Mouse (Mus musculus): ENCODE results near the gene Ttc30a2. TPM values are rescaled to one million over a fixed set of nuclear protein-coding genes. Genes with fewer than 3 reads are reported as not detected.

Ttc30a2 gene
- polyA plus RNA-seq, 1 experiment from 2014 or later, result 1.5 TPM

- Histone ChIP-seq H3K4me2 (replicated peaks) (peak overlapping the region; percentile 42), H3K9ac (no peak overlapping the region; the same call in 1 of the 2 replicates), H3K4me1 (replicated peaks; ENCODE audit: control insufficient read depth, insufficient read depth, low read length) (peaks cover 7% of the 10 kb centered on the region; the same call in 1 of the 2 replicates), H3K36me3 (replicated peaks; ENCODE audit: control insufficient read depth, insufficient read depth) (no peaks in the 10 kb centered on the region), H3K4me3 (replicated peaks; ENCODE audit: low read length) (no peak overlapping the region), H3K27me3 (ENCODE audit: control insufficient read depth, insufficient read depth, low read length) (no peaks in the 10 kb centered on the region), H3K27ac (no peak overlapping the region), H3K9me3 (ENCODE audit: control insufficient read depth, low read length) (no peaks in the 10 kb centered on the region)
- peak; percentile 68 for DNase-seq (ENCODE audit: low spot score)
- no peak for ATAC-seq (ENCODE audit: low FRiP score)
- 11% methylated on average over 14 of the region's 14 CpGs for WGBS
These were observed 13.5 kb downstream of the Ttc30a2 start for GRCm38 (mm10) chr2:75964512-75964911.

- Histone ChIP-seq H3K4me2 (replicated peaks) (peak overlapping the region; percentile 42), H3K36me3 (replicated peaks; ENCODE audit: control insufficient read depth, insufficient read depth) (no peaks in the 10 kb centered on the region), H3K9me3 (ENCODE audit: control insufficient read depth, low read length) (no peaks in the 10 kb centered on the region), H3K27ac (no peak overlapping the region), H3K4me1 (replicated peaks; ENCODE audit: control insufficient read depth, insufficient read depth, low read length) (peaks cover 12% of the 10 kb centered on the region; the same call in 1 of the 2 replicates), H3K4me3 (replicated peaks; ENCODE audit: low read length) (no peak overlapping the region), H3K27me3 (ENCODE audit: control insufficient read depth, insufficient read depth, low read length) (no peaks in the 10 kb centered on the region), H3K9ac (no peak overlapping the region; the same call in 1 of the 2 replicates)
- DNase-seq (ENCODE audit: low spot score) (no peak), ATAC-seq (ENCODE audit: low FRiP score) (no peak)
- 77% methylated on average over 5 of the region's 5 CpGs for WGBS
These were observed 13.9 kb downstream of the Ttc30a2 start for GRCm38 (mm10) chr2:75964051-75964450.

GRCm38 (mm10) chr2:75963211-75963840, 14.6 kb downstream of the Ttc30a2 start:
- H3K4me3 ChIP-seq (replicated peaks; ENCODE audit: low read length), result no peak overlapping the region
- no peaks in the 10 kb centered on the region for H3K27me3 ChIP-seq (ENCODE audit: control insufficient read depth, insufficient read depth, low read length)
- DNase-seq (ENCODE audit: low spot score) (no peak), ATAC-seq (ENCODE audit: low FRiP score) (no peak)
- no peak overlapping the region for H3K27ac ChIP-seq
- H3K9me3 ChIP-seq (ENCODE audit: control insufficient read depth, low read length), result no peaks in the 10 kb centered on the region
- 64% methylated on average over 10 of the region's 10 CpGs for WGBS
- H3K4me2 ChIP-seq (replicated peaks), result no peak overlapping the region
- H3K4me1 ChIP-seq (replicated peaks; ENCODE audit: control insufficient read depth, insufficient read depth, low read length), result peaks cover 12% of the 10 kb centered on the region; the same call in 1 of the 2 replicates
- no peaks in the 10 kb centered on the region for H3K36me3 ChIP-seq (replicated peaks; ENCODE audit: control insufficient read depth, insufficient read depth)
- no peak overlapping the region for H3K9ac ChIP-seq

GRCm38 (mm10) chr2:75960366-75961330, 17.3 kb downstream of the Ttc30a2 start:
- peaks cover 12% of the 10 kb centered on the region; the same call in 1 of the 2 replicates for H3K4me1 ChIP-seq (replicated peaks; ENCODE audit: control insufficient read depth, insufficient read depth, low read length)
- H3K27ac ChIP-seq, result peak overlapping the region; percentile 70
- H3K4me3 ChIP-seq (replicated peaks; ENCODE audit: low read length), result no peak overlapping the region
- DNase-seq (ENCODE audit: low spot score) (no peak), ATAC-seq (ENCODE audit: low FRiP score) (no peak)
- H3K4me2 ChIP-seq (replicated peaks), result peak overlapping the region; percentile 27
- no peaks in the 10 kb centered on the region for H3K27me3 ChIP-seq (ENCODE audit: control insufficient read depth, insufficient read depth, low read length)
- H3K9me3 ChIP-seq (ENCODE audit: control insufficient read depth, low read length), result no peaks in the 10 kb centered on the region
- H3K9ac ChIP-seq, result no peak overlapping the region
- H3K36me3 ChIP-seq (replicated peaks; ENCODE audit: control insufficient read depth, insufficient read depth), result no peaks in the 10 kb centered on the region
- WGBS, result 54% methylated on average over 15 of the region's 15 CpGs

GRCm38 (mm10) chr2:75959850-75960365, 18.1 kb downstream of the Ttc30a2 start:
- no peaks in the 10 kb centered on the region for H3K27me3 ChIP-seq (ENCODE audit: control insufficient read depth, insufficient read depth, low read length)
- H3K4me2 ChIP-seq (replicated peaks), result peak overlapping the region; percentile 27
- WGBS, result 7% methylated on average over 15 of the region's 15 CpGs
- peak overlapping the region; percentile 70 for H3K27ac ChIP-seq
- ATAC-seq (ENCODE audit: low FRiP score) (peak; percentile 72), DNase-seq (ENCODE audit: low spot score) (peak; percentile 62)
- peaks cover 12% of the 10 kb centered on the region; the same call in 1 of the 2 replicates for H3K4me1 ChIP-seq (replicated peaks; ENCODE audit: control insufficient read depth, insufficient read depth, low read length)
- H3K9me3 ChIP-seq (ENCODE audit: control insufficient read depth, low read length), result no peaks in the 10 kb centered on the region
- H3K9ac ChIP-seq, result peak overlapping the region; percentile 13; the same call in 1 of the 2 replicates
- H3K36me3 ChIP-seq (replicated peaks; ENCODE audit: control insufficient read depth, insufficient read depth), result no peaks in the 10 kb centered on the region
- H3K4me3 ChIP-seq (replicated peaks; ENCODE audit: low read length), result no peak overlapping the region

DNA sequence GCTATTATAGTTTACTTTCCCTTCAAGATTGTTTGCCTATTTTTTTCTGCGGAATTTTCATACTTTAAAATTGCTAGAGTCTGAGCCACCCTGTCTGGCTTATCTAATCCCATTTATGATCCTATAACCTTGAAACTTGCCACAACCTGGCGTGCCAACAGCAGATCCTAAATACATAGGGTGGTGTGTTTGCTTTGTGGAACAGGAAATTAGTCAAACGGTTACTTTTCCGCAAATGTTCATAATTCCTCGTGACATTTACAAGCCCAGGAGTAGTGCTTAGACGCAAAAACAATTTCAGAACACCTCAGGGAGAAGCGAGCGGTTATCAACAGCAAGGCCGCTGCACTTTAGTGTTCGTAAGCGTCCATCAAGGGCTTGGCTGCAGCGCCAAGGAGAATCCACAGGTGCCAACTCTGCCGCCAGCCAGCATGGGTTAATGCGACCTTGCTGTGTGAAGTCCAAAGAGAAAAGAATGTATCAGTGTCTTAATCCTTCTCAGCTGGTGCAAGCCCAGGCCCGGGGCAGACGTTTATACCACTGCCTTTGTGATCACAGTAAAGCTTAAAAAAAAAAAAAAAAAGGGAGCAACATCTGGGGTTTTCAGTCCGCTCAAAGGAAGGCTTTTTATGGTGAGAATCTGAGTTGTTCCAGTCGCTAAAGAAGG, 18.7 kb downstream of the Ttc30a2 start:
- Histone ChIP-seq H3K36me3 (replicated peaks; ENCODE audit: control insufficient read depth, insufficient read depth) (no peaks in the 10 kb centered on the region), H3K9ac (0 out of 2 replicates have a peak overlapping the region, but pooled peaks have one; percentile 13), H3K4me3 (replicated peaks; ENCODE audit: low read length) (no peak overlapping the region), H3K4me1 (replicated peaks; ENCODE audit: control insufficient read depth, insufficient read depth, low read length) (peaks cover 12% of the 10 kb centered on the region; the same call in 1 of the 2 replicates), H3K9me3 (ENCODE audit: control insufficient read depth, low read length) (no peaks in the 10 kb centered on the region), H3K27me3 (ENCODE audit: control insufficient read depth, insufficient read depth, low read length) (no peaks in the 10 kb centered on the region), H3K27ac (peak overlapping the region; percentile 70), H3K4me2 (replicated peaks) (peak overlapping the region; percentile 27)
- ATAC-seq (ENCODE audit: low FRiP score), result no peak
- WGBS, result 35% methylated on average over 18 of the region's 18 CpGs
- peak; percentile 35 for DNase-seq (ENCODE audit: low spot score)

DNA sequence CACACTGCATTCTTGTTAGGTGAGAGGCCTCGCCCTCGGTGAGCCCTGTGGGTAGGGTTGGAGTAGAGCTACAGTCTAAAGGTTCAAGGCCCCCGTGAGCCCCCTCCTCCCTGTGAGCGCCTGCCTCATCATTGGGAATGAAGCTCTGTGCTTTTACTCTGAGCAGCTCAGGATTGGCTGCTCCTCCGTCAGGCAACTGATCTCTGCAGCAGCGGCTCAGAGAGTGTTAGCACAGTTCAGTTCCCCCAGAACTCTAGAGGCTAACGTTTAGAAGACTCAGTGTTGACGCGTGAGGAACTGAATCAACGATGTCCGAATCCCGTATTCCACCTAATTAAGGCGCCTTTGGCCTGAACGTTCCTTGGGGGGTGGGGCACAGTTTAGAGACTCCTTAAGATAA, 22.3 kb downstream of the Ttc30a2 start:
- no peak for ATAC-seq (ENCODE audit: low FRiP score)
- Histone ChIP-seq H3K27me3 (ENCODE audit: control insufficient read depth, insufficient read depth, low read length) (no peaks in the 10 kb centered on the region), H3K4me3 (replicated peaks; ENCODE audit: low read length) (no peak overlapping the region), H3K27ac (no peak overlapping the region), H3K9me3 (ENCODE audit: control insufficient read depth, low read length) (no peaks in the 10 kb centered on the region), H3K9ac (no peak overlapping the region), H3K4me2 (replicated peaks) (no peak overlapping the region), H3K4me1 (replicated peaks; ENCODE audit: control insufficient read depth, insufficient read depth, low read length) (peaks cover 9% of the 10 kb centered on the region; the same call in 1 of the 2 replicates), H3K36me3 (replicated peaks; ENCODE audit: control insufficient read depth, insufficient read depth) (no peaks in the 10 kb centered on the region)
- 59% methylated on average over 14 of the region's 14 CpGs for WGBS
- no peak for DNase-seq (ENCODE audit: low spot score)

GRCm38 (mm10) chr2:75953320-75953719, 24.6 kb downstream of the Ttc30a2 start:
- Histone ChIP-seq H3K4me1 (replicated peaks; ENCODE audit: control insufficient read depth, insufficient read depth, low read length) (no peaks in the 10 kb centered on the region), H3K27me3 (ENCODE audit: control insufficient read depth, insufficient read depth, low read length) (no peaks in the 10 kb centered on the region), H3K36me3 (replicated peaks; ENCODE audit: control insufficient read depth, insufficient read depth) (no peaks in the 10 kb centered on the region), H3K4me2 (replicated peaks) (no peak overlapping the region), H3K27ac (no peak overlapping the region), H3K9ac (no peak overlapping the region), H3K4me3 (replicated peaks; ENCODE audit: low read length) (no peak overlapping the region), H3K9me3 (ENCODE audit: control insufficient read depth, low read length) (no peaks in the 10 kb centered on the region)
- 88% methylated on average over 5 of the region's 5 CpGs for WGBS
- DNase-seq (ENCODE audit: low spot score) (no peak), ATAC-seq (ENCODE audit: low FRiP score) (no peak)

Measured in hindbrain, embryonic 14.5 days (tissue).